Mouse (Mus musculus) kidney, adult 2 months (tissue): ENCODE measurements around the gene Jund.

Experiments
- CTCF ChIP-seq: fragments of 200-500 bp; conservative IDR thresholded peaks from 2 replicates; pipeline ENCODE4 v1.5.1; 2011; ENCODE audit warnings: low read depth, mild to moderate bottlenecking, control low read depth, low read length, moderate library complexity, mixed read lengths; ENCODE audit not compliant: insufficient read depth, insufficient read length
- POLR2A ChIP-seq: fragments of 200-500 bp; IDR thresholded peaks from one replicate; pipeline ENCODE4 v1.6.1; 2011; ENCODE audit warnings: low read depth, low read length, control low read depth

GRCm38 (mm10) chr8:70742981-70743655 lies 44.4 kb downstream of the Jund start:
- TF ChIP-seq CTCF (no peak), POLR2A (no peak)
